Mouse (Mus musculus) 3134 (cell line): ENCODE results near the gene Rpl27a.

Experiments used
- DNase-seq: peaks from one replicate; pipeline ENCODE4 v3.0.0-alpha.2; 2011; ENCODE audit warnings: low spot score; ENCODE audit not compliant: insufficient read length; ENCODE audit errors: extremely low read depth

Gene Rpl27a

DNA sequence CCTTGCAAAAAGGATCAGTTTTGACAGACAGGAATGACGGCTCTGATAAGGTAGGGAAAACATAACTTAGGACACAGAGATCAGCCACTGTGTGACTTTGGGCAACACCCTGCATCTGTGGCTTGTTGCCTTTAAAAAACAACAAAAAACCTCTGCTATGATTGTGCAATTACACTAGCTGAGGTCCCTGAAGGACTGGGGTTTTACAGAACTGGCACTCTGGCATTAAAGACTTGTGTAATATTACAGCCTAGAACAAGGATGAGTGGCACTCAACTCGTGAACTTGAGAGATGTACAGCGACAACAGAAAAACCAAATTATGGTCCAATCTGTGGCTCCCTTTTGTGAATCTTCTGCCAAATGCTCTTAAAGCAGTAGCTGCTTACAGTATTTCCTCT lies 5.8 kb downstream of the Rpl27a start:
- DNase-seq = no peak

DNA sequence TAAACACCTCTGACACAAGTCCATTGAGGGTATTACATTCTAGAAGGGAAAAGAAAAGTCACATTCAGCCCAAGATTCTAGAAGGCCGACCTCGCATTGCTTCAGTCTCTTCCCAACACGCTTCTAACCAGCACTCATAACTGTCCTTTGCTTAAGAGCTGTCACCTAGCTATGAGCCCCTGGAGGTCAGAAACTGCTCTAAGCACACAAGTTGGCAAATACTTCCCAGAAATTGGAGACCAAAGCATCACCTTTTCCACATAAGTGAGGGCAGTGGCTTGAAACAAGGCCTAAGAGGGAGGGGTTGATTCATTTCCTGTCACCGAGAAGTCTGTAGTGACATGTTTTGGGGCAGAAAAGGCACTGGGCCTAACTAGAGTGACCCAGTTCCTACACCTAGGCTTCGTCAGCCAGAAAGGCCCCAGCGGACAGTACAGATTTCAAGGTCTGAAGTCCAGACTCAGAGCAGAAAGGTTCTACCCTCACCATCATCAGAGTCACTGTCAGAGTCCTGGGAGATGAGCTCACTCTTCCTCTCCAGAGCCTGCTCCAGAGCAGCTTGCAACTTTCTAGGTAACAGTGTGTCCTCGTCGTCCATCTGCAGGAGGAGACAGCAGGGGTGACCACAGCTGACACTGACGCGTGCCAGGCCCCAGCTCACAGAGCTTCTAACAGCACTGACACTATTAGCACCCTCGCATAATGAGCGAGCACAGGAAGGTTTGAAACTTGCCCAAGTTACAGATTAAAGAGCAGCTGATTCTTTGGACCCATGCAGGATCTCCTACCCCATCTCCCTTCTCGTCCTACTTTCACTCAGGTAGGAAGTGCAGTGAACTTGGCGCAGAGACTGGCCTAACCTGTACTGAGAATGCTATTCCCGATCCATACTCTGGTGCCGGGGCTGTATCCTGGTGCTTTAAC lies 7.1 kb downstream of the Rpl27a start:
- no peak for DNase-seq

DNA sequence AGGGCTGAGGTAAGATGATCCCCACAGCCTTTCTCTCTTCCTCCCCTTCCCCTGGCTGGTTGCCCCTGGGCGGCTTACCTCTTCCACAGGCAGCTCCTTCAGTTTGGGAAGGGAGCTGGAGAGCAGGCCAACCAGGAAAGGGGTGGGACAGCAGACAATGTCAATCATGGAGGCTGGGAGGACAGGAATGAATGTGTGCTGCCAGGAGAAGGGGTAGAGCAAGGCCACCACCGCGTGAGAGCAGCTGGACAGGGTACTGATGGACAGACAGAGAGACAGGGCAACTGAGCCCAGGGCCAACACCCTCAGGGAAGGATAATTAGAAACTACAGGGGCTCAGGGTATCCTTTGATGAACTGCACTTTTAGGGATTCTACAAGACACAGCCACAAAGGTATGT lies 8.6 kb downstream of the Rpl27a start:
- DNase-seq = no peak

DNA sequence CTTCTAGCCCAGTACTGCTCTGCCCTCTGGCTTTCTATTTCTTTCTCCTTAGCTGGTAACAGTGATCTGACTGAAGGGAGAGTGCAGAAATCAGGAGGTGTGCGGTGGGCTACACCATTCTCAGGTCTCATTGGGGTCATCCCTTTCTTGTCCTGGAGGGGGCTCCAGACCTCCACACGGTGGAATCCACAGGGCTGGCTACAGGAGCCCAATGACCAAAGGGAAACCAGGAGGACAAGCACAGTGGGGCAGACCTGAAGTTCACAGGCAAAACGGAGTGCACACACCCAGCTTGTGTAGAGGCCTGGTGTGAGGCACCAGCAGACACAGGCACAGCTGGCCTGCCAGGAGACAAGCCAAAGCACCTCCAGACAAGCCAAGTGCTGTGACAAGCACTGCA lies 9.4 kb downstream of the Rpl27a start:
- DNase-seq = peak; percentile 38

DNA sequence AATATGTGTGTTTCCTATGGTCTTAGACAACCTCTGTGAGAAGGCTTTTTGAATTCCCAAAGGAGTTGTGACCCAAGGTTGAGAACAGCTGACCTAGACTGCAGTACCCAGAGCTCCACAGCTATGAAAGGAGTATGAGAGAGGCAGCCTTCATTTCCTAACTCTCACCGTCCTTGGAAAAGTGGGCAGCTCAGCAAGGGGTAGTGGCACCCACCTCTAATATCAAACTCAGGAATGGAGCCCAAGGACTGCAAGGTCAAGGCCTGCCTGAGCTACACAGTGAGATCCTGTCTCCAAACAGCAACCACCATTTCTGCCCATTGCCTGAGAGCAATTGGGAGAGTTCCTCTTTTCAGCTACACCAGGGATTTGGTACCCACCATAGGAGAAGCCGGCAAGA lies 10.8 kb downstream of the Rpl27a start:
- DNase-seq = no peak

DNA sequence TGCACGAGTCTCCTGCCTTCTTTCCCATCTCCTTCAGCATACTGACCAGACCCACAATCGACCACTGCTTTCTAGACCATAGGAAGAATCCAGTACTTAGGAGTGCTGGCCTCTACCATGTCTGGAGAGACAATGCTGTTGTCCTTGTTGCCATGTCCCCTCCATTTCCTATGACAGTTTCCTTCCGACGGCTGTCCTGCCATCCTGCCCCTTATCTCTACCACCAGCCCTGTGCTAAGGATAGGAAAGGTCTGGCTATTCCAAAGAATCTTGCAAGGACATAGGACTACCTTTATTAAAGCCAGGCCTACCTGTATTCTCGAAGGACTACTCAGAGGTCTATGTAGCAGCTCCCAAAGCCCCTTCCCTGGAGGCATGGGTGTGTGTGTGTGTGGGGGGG lies 12.6 kb downstream of the Rpl27a start:
- DNase-seq = no peak

DNA sequence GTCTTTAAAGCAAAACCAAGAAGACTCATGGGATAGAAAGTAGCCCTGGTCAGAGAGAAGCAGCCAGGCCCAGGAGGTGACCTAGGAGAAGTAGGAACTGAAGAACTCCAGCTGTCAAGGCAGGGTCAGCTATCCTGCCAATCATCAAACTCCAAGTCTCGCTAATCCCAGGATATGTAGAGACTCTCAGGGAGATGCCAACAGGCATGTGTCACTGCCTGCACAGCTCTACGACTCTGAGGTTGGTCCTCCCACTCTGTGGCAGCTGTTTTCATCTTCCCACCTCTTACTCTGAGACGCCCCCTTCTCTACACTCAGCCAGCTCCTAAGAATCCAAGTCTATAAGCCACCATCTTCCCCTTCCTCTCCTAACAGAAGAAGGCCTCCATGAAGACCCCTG lies 13.7 kb downstream of the Rpl27a start:
- no peak for DNase-seq

DNA sequence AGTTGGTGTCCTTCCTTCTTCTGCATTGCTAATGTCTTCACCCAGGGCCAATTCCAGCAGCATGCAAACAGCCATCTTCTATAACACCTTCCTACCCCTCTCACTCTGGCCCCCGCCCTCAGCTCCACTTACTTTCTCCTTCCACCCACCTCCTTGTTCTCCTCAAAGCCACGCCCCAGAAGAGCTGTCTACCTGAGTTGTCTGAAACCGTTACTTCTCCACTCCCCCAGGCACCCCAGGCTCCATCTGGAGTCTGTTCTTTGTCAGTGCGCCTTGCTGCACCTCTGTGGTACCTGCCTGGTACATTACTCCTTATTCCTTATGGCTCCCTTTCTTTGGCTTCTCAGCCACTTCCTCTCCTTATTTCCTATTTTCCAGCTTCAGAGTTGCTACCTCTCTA lies 14.2 kb downstream of the Rpl27a start:
- no peak for DNase-seq

DNA sequence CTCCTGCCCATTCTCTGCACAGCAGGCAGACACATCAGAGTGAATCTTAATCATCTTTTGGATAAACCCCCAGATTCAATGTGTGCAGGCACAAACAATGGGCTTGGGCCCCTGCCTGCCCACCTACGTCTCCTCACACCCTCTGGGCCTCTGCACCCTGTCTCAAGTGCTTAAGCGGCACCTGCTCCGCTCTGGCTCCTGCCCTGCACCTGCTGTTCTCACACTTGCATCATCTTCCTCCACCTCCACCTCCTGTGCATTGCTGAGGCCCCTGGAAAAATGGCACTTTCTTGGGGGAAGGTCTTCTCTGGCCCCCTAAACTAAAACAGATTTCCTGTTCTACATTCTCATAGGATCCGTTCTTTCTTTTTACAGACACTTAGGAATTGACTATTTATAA lies 14.9 kb downstream of the Rpl27a start:
- no peak for DNase-seq

DNA sequence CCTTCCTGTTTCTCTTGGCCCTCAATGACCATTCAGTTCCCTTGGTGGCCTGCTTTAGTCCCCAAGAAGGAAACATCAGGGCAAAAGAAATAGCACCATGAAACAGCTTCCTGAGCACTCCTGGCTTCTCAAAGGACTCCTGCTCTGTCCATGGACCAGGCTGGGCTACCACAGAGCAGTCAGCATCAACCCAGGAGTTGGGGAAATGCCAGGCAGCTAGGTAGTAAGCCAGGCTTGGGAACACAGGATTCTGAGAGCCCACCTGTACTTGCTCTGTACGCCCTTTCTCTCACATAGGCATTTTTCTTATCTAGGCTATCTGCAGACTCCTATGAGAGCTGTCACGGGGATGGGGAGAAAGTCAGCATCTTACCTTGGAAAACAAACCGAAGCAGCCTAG lies 16.0 kb downstream of the Rpl27a start:
- DNase-seq = no peak

DNA sequence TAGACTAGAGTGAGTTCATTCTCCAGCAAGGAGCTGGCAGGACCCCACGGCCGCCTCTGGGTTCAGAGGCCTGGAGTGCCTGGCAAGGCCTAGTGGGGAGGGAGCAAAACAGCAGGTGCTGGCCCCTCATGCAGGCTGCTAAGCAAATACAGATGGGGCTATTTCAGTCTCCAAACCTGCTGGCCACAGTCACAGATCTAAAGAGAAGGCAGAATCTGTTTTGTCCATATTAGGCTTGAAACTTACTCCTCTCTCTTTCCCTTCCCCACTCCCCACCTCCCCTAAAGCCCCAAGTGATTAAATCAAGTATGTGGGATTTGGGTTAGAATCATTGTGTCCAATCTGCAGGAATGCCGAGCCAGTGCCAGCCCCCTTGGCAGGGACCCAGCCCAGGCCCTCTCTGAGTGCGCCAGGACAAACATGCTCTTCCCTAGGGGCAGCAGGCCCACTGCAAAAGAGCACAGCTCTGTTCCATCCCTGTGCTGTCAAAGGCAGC lies 17.6 kb downstream of the Rpl27a start:
- DNase-seq = peak; percentile 70

DNA sequence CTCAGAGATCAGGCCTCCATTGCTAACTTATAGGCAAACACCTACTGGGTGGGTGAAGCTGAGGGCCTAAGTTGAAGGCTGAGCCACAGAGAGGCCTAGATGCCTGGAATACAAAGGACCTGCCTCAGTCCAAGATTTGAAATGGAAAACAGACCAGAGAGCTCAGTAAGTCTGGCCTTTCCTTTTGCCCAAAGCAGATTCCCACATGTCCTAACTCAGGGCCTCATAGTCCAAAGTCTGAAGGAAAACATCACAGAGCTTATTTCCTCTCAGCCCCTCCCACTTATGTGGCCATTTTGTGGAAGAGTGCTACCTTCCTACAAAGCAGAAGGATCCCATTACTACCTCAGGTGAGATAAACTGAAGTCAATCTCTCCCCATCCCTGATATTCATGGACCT lies 22.0 kb downstream of the Rpl27a start:
- DNase-seq = no peak

DNA sequence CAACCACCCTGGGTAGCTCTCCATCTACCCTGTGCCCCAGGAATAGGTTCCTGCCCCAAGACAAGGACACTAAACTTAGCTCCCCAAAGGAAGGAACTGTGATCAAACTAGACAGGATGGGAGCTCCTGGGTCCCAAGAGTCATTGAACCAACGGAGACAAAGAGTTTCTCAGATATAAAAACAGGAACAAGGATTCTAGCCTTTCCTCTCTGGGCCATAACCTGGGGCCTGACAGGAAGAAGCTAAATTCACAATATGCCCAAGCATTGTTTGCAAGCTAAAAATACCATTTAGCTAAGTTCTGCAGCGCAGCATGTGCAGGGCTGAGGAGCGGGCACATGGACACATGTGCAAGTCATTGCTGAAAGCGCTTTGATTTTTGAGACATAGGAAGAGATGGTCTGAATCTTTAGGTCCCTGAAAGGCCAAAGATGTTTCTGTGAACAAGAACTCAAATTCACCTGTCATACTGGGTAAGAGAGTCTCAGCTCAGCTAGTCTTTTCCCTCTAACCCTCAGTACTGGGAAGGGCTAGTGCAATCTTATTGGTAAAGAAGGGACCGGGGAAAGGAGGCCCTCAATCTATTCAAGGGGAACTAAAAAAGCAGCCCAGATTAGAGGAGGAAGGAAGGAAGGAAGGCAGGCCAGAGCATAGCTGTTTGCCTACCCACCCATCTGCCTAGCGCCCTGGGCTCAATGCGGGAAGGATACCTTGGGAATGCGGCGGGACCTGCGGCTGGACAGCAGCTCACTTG lies 22.8 kb downstream of the Rpl27a start:
- DNase-seq = no peak

DNA sequence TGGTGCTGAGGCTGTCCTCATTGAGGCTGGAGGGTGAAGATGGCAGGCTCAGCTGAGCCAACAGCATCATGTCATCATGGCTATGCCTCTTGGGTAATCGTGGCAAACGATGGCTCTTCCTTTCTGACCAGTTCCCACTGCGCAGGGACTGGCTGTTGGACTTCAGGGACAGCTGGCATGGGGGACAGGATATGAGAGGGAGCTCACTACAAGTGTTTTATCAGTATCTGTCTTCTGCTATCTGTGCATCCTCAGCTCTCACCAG lies 23.3 kb downstream of the Rpl27a start:
- DNase-seq = no peak

DNA sequence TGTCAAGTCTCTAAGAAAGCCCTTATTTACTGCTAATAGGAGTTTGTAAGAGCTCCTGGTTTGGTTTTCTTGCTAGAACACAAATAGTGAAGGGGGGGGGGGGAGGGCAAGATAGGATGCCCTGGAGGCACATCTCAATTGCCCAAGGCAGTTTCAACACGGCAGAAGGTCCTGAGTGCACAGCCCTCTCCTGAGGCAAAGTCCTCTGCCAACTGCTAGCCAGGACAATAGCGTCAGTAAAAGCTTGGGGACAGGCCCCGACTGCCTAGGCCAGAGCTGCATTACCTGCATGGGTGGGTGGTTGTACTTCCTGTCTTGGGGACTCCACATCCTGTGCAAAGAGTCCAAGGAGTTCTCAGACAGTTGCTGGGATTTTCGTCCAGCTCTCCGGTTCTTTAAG lies 25.8 kb downstream of the Rpl27a start:
- no peak for DNase-seq

DNA sequence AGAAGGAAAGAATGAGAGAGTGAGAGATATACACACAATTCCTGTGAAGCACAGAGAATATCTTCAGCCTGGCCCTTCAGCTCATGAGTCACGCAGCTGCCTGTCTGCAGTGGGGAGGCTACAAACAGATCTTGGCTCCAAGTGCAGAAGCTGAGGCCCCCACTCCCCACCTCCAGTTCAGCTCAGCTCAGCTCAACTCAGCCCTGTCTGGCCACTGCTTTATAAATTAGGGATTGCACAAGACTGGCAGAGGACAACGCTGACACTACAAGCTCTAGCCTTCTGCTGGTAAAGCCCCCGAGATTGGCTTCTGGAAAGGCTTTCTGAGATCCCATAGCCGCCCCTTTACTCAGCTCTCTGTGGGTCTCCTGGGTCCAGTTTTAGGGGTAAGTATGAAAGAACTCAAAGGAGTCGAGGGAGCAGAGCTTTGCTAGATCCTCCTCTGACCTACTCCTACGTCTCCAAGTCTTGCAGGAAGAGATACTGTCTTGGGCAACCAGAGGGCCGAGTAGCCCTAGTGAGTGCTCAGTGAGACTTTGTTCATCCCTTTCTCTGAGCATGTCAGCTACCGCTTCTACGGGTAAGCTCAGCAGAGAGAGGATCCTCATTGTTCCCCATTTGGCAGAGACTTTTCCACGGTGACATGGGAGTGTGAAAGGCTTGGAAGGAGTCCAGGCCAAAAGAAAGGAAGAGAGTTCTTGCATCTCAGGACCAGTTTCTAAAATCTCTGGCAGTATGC lies 26.5 kb downstream of the Rpl27a start:
- DNase-seq = peak; percentile 37

DNA sequence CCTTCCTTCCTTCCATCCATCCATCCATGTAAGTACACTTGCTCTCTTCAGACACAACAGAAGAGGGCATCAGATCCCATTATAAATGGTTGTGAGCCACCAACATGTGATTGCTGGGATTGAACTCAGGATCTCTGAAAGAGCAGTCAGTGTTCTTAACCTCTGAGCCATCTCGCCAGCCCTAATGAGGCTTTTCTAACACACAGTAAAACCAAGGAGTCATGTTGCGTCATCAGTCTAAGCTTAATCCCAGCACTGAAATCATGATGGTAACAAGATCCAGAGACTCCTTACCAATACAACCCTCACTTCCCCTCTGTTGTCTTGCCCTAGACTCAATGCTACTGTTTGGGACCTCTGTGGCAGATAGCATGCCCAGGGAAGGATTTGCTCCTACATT lies 27.2 kb downstream of the Rpl27a start:
- DNase-seq = peak; percentile 46

DNA sequence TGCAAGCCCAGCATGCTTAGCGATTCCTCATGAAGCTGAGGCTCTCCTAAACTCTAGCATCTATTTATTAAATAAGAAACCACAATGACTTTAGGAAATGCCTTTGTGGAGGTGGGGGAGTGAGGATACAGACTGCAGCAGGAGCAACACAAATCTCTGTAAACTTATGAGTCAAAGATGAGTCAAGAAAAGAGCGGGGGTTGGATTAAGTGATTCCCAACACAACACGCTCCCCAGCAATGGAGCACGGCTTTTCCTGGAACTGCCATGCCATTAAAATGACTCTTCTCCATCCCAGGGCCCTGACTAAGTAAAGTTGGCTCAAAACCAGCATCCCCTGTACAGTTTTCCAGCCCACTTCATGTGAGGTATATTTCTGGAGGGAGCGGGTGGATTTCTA lies 27.8 kb downstream of the Rpl27a start:
- DNase-seq = peak; percentile 70

DNA sequence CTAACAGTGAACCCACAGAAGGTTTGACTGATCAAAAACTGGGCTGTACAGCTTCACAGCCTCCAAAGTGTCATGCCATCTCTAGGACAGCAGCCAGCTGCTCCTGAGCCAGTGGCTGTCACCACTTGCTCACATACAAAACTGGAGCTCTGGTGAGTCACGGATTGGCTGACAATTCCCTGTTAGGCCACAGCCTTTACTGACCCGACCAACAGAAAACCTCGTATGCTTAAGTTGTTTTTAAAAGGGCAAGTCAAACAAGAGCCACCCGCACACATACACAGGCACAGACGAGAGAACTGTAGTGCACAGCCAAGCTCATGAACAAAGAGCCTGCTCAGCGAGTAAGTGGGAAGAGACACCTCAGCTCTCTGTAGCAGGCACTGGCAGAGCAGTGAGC lies 40.6 kb downstream of the Rpl27a start:
- peak; percentile 73 for DNase-seq

DNA sequence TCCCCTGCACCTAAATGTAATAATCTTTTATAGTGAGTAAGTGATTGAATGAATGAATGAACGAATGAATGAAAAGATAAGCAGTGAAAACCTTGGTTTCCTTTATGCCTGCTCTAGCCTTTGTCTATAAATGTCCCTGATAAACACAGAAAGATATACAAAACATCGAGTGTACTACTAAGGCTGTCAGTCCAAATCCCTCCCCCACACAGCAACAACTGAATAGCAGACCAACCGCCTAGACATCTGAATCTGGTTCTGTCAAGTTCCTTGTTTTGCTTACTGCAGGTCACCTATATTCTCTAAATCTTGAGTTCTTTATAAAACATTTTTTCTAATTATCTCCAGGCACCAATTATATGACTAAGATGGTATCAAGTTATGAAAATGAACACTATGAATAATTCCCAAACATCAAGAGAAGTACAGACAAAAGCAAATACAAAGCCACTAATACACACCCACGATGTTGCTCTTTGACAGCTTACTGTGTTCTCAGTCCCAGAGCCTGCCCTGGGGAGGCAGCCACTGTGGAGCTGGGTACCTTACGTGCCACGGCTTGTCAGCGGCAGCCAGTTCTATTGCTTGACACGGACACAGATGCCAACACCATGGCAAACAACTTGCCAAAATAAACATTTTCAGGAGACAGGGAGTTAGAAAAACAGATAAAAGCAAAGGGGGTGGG lies 42.7 kb downstream of the Rpl27a start:
- peak; percentile 44 for DNase-seq

DNA sequence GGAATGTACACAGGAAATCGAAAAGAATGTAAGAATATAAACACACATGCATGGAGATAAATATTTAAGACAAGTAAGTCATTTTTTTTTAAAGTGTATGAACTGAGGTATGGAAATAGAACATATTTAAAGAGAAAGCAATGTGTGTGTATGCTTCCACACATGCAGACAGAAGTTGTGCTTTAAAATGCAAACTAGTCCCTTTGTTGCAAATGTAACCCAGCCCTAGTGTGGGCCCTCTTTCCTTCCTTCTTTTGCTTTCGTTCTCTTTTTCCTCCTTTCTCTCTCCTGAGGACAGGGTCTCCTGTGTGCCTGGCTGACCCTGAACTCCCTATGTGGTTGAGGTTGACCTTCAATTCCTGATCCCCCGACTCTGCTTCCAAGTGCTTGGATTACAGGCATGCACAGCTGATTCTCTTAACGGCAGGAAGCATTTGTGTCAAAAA lies 43.2 kb downstream of the Rpl27a start:
- DNase-seq = no peak
